ENCODE assay signal across 8 mouse cellular contexts in the genomic region with DNA sequence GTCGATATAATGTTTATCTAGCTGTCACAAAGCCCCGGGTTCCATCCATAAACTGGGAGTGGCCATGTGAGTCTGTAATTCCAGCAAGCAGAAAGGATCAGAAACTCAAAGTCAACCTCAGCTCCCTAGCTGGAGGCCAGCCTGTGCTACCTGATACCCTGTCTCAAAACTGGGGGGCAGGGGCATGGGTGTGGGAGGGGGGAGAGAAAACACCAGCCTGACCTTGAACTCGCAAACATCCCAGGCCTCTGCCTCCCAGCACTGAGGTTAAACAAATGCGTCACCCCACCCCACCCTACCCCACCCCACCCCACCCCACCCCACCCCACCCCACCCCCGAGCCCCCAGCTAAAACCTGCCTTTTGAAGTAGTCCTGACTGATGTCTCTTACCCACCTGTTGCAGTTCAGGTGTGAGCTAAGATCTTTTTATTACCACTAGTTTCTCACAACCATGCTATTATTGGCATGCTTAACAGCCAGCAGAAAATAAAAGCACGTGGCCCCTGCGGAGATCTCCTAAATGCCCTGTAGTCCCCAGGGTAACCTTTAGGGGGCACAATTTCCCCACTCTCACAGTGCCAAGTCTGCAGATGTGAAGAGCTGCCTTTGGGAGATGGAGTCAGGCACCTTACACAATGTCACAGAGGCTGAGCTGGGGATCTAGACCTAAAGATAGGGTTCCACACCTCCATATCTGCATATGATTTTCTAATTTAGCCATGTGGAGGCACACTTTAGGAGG. TPM values are rescaled to one million over a fixed set of nuclear protein-coding genes. Genes with fewer than 3 reads are reported as not detected.
A peak's percentile ranks its signal among the peaks of the same experiment; 100 is the strongest.
DNase-seq lines count a peak whose midpoint lies in the region; ATAC-seq lines count a peak whose summit lies in the region.

No protein-coding gene starts in this region.

- no peaks in the 10 kb centered on the region for H3K9me3 ChIP-seq in limb, embryonic 11.5 days (ENCODE audit: control insufficient read depth, low read length)

- peaks cover 3% of the 10 kb centered on the region for H3K4me1 ChIP-seq in limb, embryonic 11.5 days (ENCODE audit: control insufficient read depth, insufficient read depth, low read length)

- 25% methylated on average over 7 of the region's 7 CpGs for WGBS in limb, embryonic 11.5 days

- no peak overlapping the region for H3K27ac ChIP-seq in limb, embryonic 11.5 days (replicated peaks; ENCODE audit: low read depth, low read length)

- peak; percentile 29 for DNase-seq in left cerebral cortex, adult 11 months (ENCODE audit: low spot score)
- no peak for DNase-seq in left cerebral cortex, postnatal 4 days
- peak; percentile 72 for DNase-seq in MEL-GATA-1-ER (ENCODE audit: extremely low read depth, low read depth)
- DNase-seq in cerebellum, adult 8-10 months, result peak; percentile 38
- DNase-seq in heart, postnatal 10 days, result peak; percentile 54 to 68
- peak; percentile 78 for DNase-seq in limb, embryonic 11.5 days (ENCODE audit: low spot score)
- DNase-seq in natural killer cell, adult 2 months (ENCODE audit: low spot score in 2 of 2), result peak; percentile 61 to 82
- peak; percentile 60 to 61 for DNase-seq in urinary bladder, postnatal 36 days (ENCODE audit: low spot score in 2 of 2)

- H3K36me3 ChIP-seq in limb, embryonic 11.5 days (ENCODE audit: control insufficient read depth, insufficient read depth, low read length), result no peaks in the 10 kb centered on the region

- intact Hi-C loops in left cerebral cortex, postnatal 4 days (cut with DNase I), result no loop called here
- intact Hi-C loops in heart, postnatal 10 days (cut with DNase I), result loop anchor here (5.0 kb wide), 2 partner anchors 51 to 116 kb away; no protein-coding TSS in a partner anchor

- H3K9ac ChIP-seq in limb, embryonic 11.5 days (ENCODE audit: low read length), result no peak overlapping the region

- no peaks in the 10 kb centered on the region for H3K27me3 ChIP-seq in limb, embryonic 11.5 days (ENCODE audit: control insufficient read depth, insufficient read depth, low read length)

- no peak overlapping the region for H3K4me2 ChIP-seq in limb, embryonic 11.5 days (ENCODE audit: low read depth, severe bottlenecking)

- no peak for ATAC-seq in limb, embryonic 11.5 days (ENCODE audit: insufficient number of reproducible peaks, low FRiP score, low TSS enrichment, low read depth)

- no peak overlapping the region for H3K4me3 ChIP-seq in limb, embryonic 11.5 days (ENCODE audit: low read depth, low read length)

RNA-seq across cellular contexts. Expression of a gene that starts 1.4 kb away (rescaled TPM):
- 10 to 100 TPM; 10.6 to 13.7 TPM for total RNA-seq in left cerebral cortex, postnatal 4 days (2021)
- under 1 TPM in 1 of 2 experiments, not detected in 1; 0.07 TPM for total RNA-seq in heart, postnatal 10 days (2021)
- 2.5 and 2.7 TPM in 2 replicates for polyA plus RNA-seq in limb, embryonic 11.5 days (2014; fragmentation: Nextera tagmentation; extraction: Ambion mirVana)

RNA-seq across cellular contexts. Expression of a gene that starts 8.3 kb away (rescaled TPM):
- total RNA-seq in left cerebral cortex, postnatal 4 days (2021), result 1 to 10 TPM; 1.6 to 1.7 TPM
- 1 to 10 TPM; 1.1 to 2.1 TPM for total RNA-seq in heart, postnatal 10 days (2021)
- polyA plus RNA-seq in limb, embryonic 11.5 days (2014; fragmentation: Nextera tagmentation; extraction: Ambion mirVana), result 0.25 and 0.37 TPM in 2 replicates

RNA-seq across cellular contexts. Expression of a gene that starts 29.7 kb away (rescaled TPM):
- total RNA-seq in left cerebral cortex, postnatal 4 days (2021), result 10 to 100 TPM; 12.3 to 14.4 TPM
- total RNA-seq in heart, postnatal 10 days (2021), result 10 to 100 TPM; 13.7 to 15.4 TPM
- 10.1 and 11.9 TPM in 2 replicates for polyA plus RNA-seq in limb, embryonic 11.5 days (2014; fragmentation: Nextera tagmentation; extraction: Ambion mirVana)

RNA-seq across cellular contexts. Expression of a gene that starts 43.7 kb away (rescaled TPM):
- 1 to 10 TPM in 1 of 2 experiments, under 1 TPM in 1; 0.58 to 1.1 TPM for total RNA-seq in left cerebral cortex, postnatal 4 days (2021)
- total RNA-seq in heart, postnatal 10 days (2021), result under 1 TPM; 0.55 to 0.57 TPM
- 0.23 and 0.81 TPM in 2 replicates for polyA plus RNA-seq in limb, embryonic 11.5 days (2014; fragmentation: Nextera tagmentation; extraction: Ambion mirVana)

RNA-seq across cellular contexts. Expression of a gene that starts 43.9 kb away (rescaled TPM):
- total RNA-seq in left cerebral cortex, postnatal 4 days (2021), result 10 to 100 TPM; 29.4 to 32.3 TPM
- 1 to 10 TPM; 1.9 to 2.2 TPM for total RNA-seq in heart, postnatal 10 days (2021)
- 4.7 and 5.1 TPM in 2 replicates for polyA plus RNA-seq in limb, embryonic 11.5 days (2014; fragmentation: Nextera tagmentation; extraction: Ambion mirVana)

Comparison
In these comparisons a context has a peak if more than half of its experiments do, and no peak if none do; other contexts are left out.
1. RNA of a gene that starts 1.4 kb away (total RNA-seq): 10.6 to 13.7 TPM in left cerebral cortex, postnatal 4 days; 0.07 TPM in heart, postnatal 10 days; every median in the first group is over 10 times any median in the second.